In genomic region chr11:78495904-78496303, GRCm38 (mm10) we compare ENCODE assay signal across 9 mouse cellular contexts. TPM values are rescaled to one million over a fixed set of nuclear protein-coding genes. Genes with fewer than 3 reads are reported as not detected.
DNase-seq lines count a peak whose midpoint lies in the region; ATAC-seq and TF ChIP-seq lines count a peak whose summit lies in the region.
"Had no signal": no experiment of that assay in that cellular context is flagged by ENCODE, and none has a peak within 500 bp of the region (broad histone marks: within the 10 kb centered on the region; RNA-seq: fewer than 3 reads in every experiment).

No protein-coding gene starts in this region.

- no peak overlapping the region for H3K4me3 ChIP-seq in G1E (ENCODE audit: low read depth, low read length)
- peak overlapping the region; percentile 82; the same call in 1 of the 2 replicates for H3K4me3 ChIP-seq in forebrain, embryonic 10.5 days

- H3K27ac ChIP-seq in forebrain, embryonic 10.5 days, result no peak overlapping the region

- no peak for ATAC-seq in G1E (ENCODE audit: extremely low read depth, insufficient number of reproducible peaks, low FRiP score, poor library complexity, severe bottlenecking)
- ATAC-seq in inflammation-experienced regulatory T-cells, adult 6 months, result no peak
- ATAC-seq in frontal cortex, adult (ENCODE audit: low TSS enrichment), result no peak

- 3% methylated on average over 6 of the region's 6 CpGs for WGBS in forebrain, embryonic 10.5 days

- peak; percentile 50 to 69 for DNase-seq in heart, postnatal 14 days
- no peak for DNase-seq in heart, postnatal 25 days (ENCODE audit: low spot score)
- DNase-seq in G1E (ENCODE audit: low spot score), result peak; percentile 52
- peak; percentile 43 for DNase-seq in forebrain, embryonic 10.5 days (ENCODE audit: extremely low spot score, low spot score)
- peak; percentile 26 for DNase-seq in lung, postnatal 36 days
- no peak for DNase-seq in heart, adult 8-10 months (ENCODE audit: low spot score)

- peaks cover 21% of the 10 kb centered on the region for H3K4me1 ChIP-seq in G1E (ENCODE audit: insufficient read depth, low read depth, low read length)
- H3K4me1 ChIP-seq in forebrain, embryonic 10.5 days, result peaks cover 49% of the 10 kb centered on the region

- TF ChIP-seq CTCF in G1E (IDR thresholded peaks at IDR 0.05; ENCODE audit: low read depth, low read length), result no peak

- H3K9me3 ChIP-seq in G1E (replicated peaks), result no peaks in the 10 kb centered on the region
- no peaks in the 10 kb centered on the region for H3K9me3 ChIP-seq in forebrain, embryonic 10.5 days

- intact Hi-C loops in heart, postnatal 14 days (cut with DNase I), result no loop called here
- intact Hi-C loops in heart, postnatal 25 days (cut with DNase I), result no loop called here

- peaks cover 49% of the 10 kb centered on the region for H3K27me3 ChIP-seq in G1E (ENCODE audit: insufficient read depth, low read length)
- peaks cover 86% of the 10 kb centered on the region for H3K27me3 ChIP-seq in forebrain, embryonic 10.5 days (ENCODE audit: poor library complexity, severe bottlenecking)

- H3K36me3 ChIP-seq in G1E (replicated peaks), result no peaks in the 10 kb centered on the region
- H3K36me3 ChIP-seq in forebrain, embryonic 10.5 days (replicated peaks), result no peaks in the 10 kb centered on the region

RNA-seq across cellular contexts. Expression of gene Sarm1, which starts 1.6 kb away (rescaled TPM):
- under 1 TPM; 0.37 to 0.79 TPM for total RNA-seq in heart, postnatal 14 days (2021)
- total RNA-seq in heart, postnatal 25 days (2021), result under 1 TPM; 0.34 to 0.39 TPM
- not detected in 2 replicates for total RNA-seq in G1E (2014; fragmentation: Nextera tagmentation)
- 0.06 and 0.22 TPM in 2 replicates for total RNA-seq in G1E (2017)
- polyA plus RNA-seq in G1E (2012), result not detected in 2 replicates
- polyA plus RNA-seq in forebrain, embryonic 10.5 days (2016; fragmentation: Nextera tagmentation; extraction: Ambion mirVana), result 9.4 and 9.8 TPM in 2 replicates
- 1 to 10 TPM in 1 of 3 experiments, under 1 TPM in 2; 0.41 to 2.2 (median 0.97) TPM for polyA plus RNA-seq in inflammation-experienced regulatory T-cells, adult 6 months (2017; shearing (Covaris generic))
- under 1 TPM; 0.38 to 0.81 (median 0.48) TPM for total RNA-seq in heart, adult 8-10 months (2022)

RNA-seq across cellular contexts. Expression of gene Vtn, which starts 3.0 kb away (rescaled TPM):
- 10 to 100 TPM; 32.0 to 36.5 TPM for total RNA-seq in heart, postnatal 14 days (2021)
- total RNA-seq in heart, postnatal 25 days (2021), result 10 to 100 TPM; 22.0 to 25.7 TPM
- total RNA-seq in G1E (2014; fragmentation: Nextera tagmentation) (not detected in 2 replicates), G1E (2017) (not detected in 2 replicates)
- polyA plus RNA-seq in G1E (2012), result not detected in 2 replicates
- polyA plus RNA-seq in forebrain, embryonic 10.5 days (2016; fragmentation: Nextera tagmentation; extraction: Ambion mirVana), result 23.7 and 25.0 TPM in 2 replicates
- polyA plus RNA-seq in inflammation-experienced regulatory T-cells, adult 6 months (2017; shearing (Covaris generic)), result not detected
- total RNA-seq in heart, adult 8-10 months (2022), result 10 to 100 TPM; 14.3 to 19.1 (median 17.1) TPM

RNA-seq across cellular contexts. Expression of gene Sebox, which starts 7.3 kb away (rescaled TPM):
- total RNA-seq in heart, postnatal 14 days (2021), result not detected
- not detected for total RNA-seq in heart, postnatal 25 days (2021)
- not detected in 2 replicates for total RNA-seq in G1E (2014; fragmentation: Nextera tagmentation)
- 0.23 TPM in 1 of 2 replicates, not detected in the other for total RNA-seq in G1E (2017)
- not detected in 2 replicates for polyA plus RNA-seq in G1E (2012)
- not detected in 2 replicates for polyA plus RNA-seq in forebrain, embryonic 10.5 days (2016; fragmentation: Nextera tagmentation; extraction: Ambion mirVana)
- not detected for polyA plus RNA-seq in inflammation-experienced regulatory T-cells, adult 6 months (2017; shearing (Covaris generic))
- total RNA-seq in heart, adult 8-10 months (2022), result not detected
- polyA plus RNA-seq: small intestine, adult 2 months had no signal

RNA-seq across cellular contexts. Expression of gene Tmem199, which starts 16.1 kb away (rescaled TPM):
- total RNA-seq in heart, postnatal 14 days (2021), result 10 to 100 TPM; 11.7 to 12.1 TPM
- 10 to 100 TPM; 10.5 to 10.8 TPM for total RNA-seq in heart, postnatal 25 days (2021)
- 19.7 and 25.8 TPM in 2 replicates for total RNA-seq in G1E (2014; fragmentation: Nextera tagmentation)
- total RNA-seq in G1E (2017), result 51.6 and 60.5 TPM in 2 replicates
- 15.8 and 17.4 TPM in 2 replicates for polyA plus RNA-seq in G1E (2012)
- 76.7 and 78.5 TPM in 2 replicates for polyA plus RNA-seq in forebrain, embryonic 10.5 days (2016; fragmentation: Nextera tagmentation; extraction: Ambion mirVana)
- polyA plus RNA-seq in inflammation-experienced regulatory T-cells, adult 6 months (2017; shearing (Covaris generic)), result 10 to 100 TPM; 42.2 to 59.5 (median 54.9) TPM
- 10 to 100 TPM; 11.2 to 12.9 (median 12.5) TPM for total RNA-seq in heart, adult 8-10 months (2022)

RNA-seq across cellular contexts. Expression of gene Poldip2, which starts 16.1 kb away (rescaled TPM):
- 100 to 1,000 TPM; 153 to 155 TPM for total RNA-seq in heart, postnatal 14 days (2021)
- total RNA-seq in heart, postnatal 25 days (2021), result 100 to 1,000 TPM; 152 to 154 TPM
- total RNA-seq in G1E (2014; fragmentation: Nextera tagmentation) (72.5 and 92.3 TPM in 2 replicates), G1E (2017) (62.0 and 72.9 TPM in 2 replicates)
- polyA plus RNA-seq in G1E (2012), result 66.1 and 73.0 TPM in 2 replicates
- polyA plus RNA-seq in forebrain, embryonic 10.5 days (2016; fragmentation: Nextera tagmentation; extraction: Ambion mirVana), result 144 and 148 TPM in 2 replicates
- polyA plus RNA-seq in inflammation-experienced regulatory T-cells, adult 6 months (2017; shearing (Covaris generic)), result 10 to 100 TPM; 12.4 to 16.8 (median 13.2) TPM
- total RNA-seq in heart, adult 8-10 months (2022), result 100 to 1,000 TPM; 141 to 157 (median 151) TPM

Comparison
In these comparisons a context has a peak if more than half of its experiments do, and no peak if none do; other contexts are left out.
1. DNase-seq: peak in heart, postnatal 14 days (2 of 2), G1E (single experiment), forebrain, embryonic 10.5 days (single experiment) and lung, postnatal 36 days (single experiment); none in heart, postnatal 25 days (single experiment) and heart, adult 8-10 months (single experiment).
2. RNA of gene Vtn, which starts 3.0 kb away (total RNA-seq): 32.0 to 36.5 TPM in heart, postnatal 14 days, 22.0 to 25.7 TPM in heart, postnatal 25 days and 14.3 to 19.1 TPM in heart, adult 8-10 months; not detected in G1E; every median in the first group is over 10 times any median in the second.